Mouse (Mus musculus) thymus, postnatal 36 days (tissue): Measurements from ENCODE around the gene Srl.
A peak's percentile ranks its signal among the peaks of the same experiment; 100 is the strongest.
"Not testable (repeated sequence)": the region's sequence is repeated elsewhere in the genome, so short reads cannot be mapped to it uniquely, and the experiment has no call there.

Source experiments
- DNase-seq, 2 experiments: peaks; one replicate each; pipeline ENCODE4 v3.0.0; 2022; ENCODE audit warnings: mixed read lengths in 2 of 2

Gene Srl

DNA sequence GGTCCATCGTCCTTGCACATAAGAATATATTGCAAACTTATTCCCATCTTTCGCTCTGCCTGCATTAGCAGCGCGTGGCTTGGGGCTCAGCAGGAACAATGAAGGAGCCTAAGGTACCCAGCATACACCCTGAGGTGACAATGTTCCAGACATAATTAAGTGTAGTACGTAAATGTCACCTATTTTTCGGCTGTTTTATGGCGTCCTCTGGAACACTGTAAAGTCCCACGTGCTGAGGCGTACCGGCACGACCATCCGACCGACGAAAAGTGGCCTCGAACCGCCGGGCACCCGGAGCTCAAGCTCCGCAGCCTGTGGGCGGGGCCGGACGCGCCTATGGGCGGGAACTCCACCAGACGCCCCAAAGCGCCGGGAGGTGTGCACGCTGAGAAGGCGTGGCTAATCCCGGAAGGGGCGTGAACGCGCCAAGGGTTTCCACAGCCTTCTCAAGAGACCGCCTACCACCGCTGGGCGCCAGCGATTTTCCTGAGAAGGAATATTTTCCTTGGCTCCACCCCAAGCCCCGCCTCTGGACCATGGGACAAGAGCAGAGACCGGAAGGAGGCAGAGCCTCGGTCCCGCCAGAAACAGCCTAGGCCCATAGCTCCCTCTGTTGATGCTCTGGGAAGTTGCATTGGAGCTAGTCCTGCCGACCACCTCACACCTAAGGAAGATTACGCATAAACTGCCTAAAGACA is at the start of gene Srl:
Srl (minus strand) TSS at position 316 of the 698 bp plus-strand sequence.
- DNase-seq: peak; percentile 96

DNA sequence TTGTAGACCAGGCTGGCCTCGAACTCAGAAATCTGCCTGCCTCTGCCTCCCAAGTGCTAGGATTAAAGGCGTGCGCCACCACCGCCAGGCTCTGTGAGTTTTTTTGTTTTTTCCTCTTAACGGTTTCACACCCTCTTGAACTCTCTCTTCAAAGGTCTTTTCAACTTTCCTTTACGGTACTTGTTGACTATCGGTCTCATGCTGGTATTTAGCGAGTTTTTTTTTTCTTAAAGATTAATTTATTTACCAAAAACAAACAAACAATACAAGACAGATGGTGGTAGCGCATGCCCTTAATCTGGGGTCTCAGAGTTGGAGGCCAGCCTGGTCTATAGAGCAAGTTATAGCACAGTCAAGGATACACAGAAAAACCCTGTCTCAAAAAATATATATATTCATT is 48.6 kb upstream of the Srl start:
- DNase-seq: no peak

DNA sequence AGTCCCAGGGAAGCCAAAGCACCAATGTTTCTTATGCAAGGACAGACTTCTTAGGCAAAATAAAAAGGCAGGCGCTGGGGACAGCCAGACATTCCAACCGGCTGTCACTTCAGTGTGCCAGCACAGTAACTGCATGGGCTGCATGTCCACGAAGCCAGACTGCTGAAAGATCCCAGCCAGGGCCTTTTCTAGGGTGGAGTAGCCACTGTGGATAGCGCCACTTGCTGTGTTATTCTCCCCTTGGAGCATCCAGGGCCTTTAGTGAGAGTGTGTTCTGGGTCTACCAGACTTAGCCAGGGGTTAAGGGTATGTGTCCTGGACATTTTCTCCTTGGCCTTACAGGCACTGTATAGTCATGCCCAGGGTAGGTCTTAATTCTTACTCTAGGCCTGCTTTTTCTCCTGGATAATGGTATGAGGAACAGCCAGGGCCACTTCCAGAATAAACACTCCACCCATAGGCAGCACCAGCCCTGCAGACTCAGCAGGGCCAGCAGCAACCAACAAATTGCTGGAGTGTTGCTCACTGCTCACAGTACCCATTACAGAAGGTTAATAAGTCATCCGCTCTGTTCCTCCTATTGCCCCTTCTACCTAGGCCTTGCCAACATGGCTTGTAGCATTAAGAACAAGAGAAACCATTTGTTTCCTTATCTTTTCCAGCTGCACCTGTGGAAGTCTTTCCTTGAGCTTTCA is 46.0 kb upstream of the Srl start:
- DNase-seq: no peak

DNA sequence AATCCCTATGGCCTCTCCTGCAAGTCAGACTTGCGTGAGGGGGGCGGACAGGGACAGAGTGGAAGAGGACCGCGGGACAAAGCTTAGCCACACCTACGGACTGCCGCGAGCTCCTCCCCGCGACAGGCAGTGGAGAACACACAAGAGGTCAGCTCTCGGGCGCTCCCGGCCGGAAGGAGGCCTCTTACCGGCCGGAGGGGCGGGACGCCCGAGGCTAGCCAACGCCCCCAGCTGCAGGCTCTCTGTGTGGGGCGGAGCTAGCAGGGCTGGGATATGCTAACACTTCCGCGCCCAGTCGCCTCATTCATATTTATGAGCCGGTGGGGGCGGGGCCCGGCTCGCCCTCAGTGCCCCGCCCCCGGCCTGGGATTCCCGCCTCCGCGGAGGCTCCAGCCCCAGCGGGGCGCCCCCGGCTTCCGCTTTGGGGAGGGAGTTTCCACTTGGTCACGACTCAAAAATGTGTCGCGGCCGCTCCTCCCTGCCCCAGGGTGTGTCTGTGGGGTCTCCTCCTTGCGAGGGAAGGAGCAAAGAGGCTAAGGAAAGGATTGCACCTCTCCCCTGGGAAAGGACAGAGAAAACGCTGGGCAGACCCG is 45.0 kb upstream of the Srl start:
- DNase-seq: peak; percentile 95 to 96

DNA sequence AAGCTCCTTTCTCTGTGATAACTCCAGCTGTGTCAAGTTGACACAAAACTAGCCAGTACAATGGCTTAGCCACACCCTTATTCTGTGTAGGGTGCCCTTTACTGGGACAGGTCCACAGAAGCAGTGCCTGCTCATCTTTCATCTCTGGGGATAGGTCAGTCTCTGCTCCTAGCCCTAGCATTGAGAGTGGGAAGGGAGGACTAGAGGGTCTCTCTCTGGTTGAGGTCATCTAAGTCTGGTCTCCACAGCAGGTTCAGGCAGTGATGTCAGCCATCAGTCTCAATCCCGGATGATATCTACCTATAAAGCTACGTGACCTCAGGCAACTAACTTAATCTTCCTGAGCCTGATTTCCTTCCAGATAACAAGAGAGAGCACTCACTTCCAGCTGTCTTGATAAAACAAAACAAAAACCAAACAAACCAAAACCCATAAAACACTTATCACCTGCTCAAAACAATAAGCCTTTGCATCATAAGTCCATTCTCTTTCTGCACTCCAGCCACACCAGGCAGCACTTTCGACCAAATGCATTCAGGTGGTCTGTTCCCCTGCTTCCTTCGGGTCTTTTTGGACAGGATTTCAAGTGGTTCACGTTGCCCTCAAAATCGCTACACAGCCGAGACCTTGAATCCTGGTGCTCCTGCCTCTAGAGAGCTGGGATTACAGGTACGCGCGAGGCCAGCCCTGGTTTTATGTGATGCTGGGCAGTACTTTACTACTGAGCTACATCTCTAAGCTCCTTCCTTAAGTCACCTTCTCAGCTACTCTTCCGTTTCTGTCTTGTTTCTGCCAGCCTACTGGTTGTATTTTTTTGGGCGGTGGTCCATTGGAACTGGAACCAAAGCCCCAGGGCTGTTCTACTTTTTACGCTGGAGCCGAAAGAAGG is 44.3 kb upstream of the Srl start:
- no peak for DNase-seq

DNA sequence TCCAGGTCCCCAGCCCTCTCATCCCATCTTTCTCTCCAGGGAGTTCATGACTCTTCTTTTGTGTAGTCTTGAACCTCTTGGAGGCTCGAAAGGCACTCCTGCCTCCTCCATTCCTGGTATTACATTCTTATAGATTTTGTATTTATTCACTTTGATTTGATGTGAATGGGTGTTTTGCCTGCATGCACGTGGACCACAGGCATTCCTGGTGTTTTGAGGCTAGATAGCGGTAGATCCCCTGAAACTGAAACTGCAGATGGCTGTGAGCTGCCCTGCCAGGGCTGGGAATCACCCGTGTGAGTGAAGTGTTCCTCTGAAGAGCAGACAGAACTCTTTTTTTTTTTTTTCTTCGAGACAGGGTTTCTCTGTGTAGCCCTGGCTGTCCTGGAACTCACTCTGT is 42.8 kb upstream of the Srl start:
- DNase-seq: no peak

DNA sequence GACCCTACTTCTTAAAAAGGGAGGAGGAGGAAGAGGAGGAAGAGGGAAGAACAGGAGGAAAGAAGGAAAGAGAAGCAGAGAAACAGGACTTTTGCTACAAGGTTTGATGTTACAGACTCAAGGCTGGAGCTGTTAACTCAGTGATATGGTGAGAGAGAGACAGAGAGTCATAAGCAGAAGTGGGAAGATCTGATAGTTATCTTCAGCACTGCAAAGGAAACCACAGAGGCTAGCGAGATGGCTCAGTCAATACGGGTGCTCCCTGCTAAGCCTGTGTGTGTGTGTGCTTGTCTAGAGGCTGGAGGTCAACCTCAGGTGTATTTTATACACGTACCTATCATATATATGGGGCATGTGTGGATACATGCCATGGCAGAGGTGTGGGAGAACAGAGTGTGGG is 42.2 kb upstream of the Srl start:
- no peak for DNase-seq

DNA sequence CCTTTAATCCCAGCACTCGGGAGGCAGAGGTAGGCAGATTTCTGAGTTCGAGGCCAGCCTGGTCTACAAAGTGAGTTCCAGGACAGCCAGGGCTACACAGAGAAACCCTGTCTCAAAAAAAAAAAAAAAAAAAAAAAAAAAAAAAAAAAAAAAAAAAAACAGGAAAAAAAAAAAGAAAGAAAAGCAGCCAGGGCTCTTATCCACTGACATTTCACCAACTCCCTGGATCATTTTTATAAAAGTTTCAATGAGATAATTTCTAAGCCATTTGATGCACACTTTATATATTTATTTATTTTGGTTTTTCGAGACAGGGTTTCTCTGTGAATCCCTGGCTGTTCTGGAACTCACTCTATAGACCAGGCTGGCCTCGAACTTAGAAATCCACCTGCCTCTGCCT is 39.6 kb upstream of the Srl start:
- not testable (repeated sequence) for DNase-seq

DNA sequence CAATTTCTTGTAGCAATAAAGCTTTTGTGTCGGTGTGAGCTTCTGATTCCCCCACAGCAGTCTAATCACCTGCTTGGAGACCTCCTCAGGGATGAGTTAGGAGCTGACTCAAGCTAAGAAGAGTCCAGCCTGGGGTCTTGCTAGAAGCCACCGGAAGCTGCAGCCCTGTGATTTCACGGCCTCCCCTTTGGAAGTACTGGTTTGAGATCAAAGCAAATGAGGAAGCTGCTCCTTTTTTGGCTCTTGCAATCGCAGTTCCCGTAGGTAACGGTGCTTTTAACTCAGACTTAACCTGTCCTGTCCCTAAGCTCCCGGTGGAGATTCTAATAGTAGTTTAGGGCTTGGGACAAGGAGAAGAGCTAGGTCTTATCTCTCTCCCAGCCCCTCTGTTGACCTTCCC is 37.0 kb upstream of the Srl start:
- DNase-seq: no peak

DNA sequence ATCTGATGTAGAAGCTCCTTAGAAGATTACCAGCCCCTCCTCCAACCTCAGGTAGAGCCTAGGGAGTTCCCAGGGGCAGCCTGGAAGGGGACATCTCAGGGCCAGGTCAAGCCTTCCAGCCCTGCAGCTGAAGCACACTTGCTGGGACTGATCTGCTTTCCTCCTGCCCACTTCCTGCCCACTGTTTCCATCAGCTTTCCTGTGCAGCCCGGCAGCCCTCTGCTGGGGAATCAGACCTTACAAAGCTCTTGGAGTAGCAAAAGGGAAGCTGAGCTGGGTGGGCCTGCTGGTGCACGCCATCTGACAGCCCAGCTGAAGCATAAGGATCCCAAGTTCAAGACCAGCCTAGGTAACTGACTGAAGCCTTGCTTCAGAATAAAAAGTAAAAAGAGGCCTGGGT is 35.3 kb upstream of the Srl start:
- peak in 1 of 2 experiments; percentile 42 for DNase-seq

DNA sequence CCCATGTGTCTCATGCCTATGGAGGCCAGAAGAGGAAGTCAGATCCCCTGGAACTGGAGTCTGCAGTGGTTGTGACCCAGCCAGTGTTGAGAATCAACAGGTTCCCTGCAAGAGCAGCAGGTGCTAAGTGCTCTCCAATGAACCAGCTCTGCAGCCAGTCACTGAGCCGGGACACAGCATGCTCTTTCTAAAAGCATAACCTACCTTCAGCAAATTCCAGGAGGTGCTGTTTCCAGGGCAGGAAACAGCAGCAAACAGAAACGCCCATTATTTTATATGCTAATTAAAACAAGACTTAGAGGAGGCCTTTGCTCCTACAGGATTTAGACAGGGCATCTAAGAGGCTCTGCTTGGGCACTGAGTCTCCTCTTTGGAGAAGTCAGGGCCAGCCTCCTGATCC is 34.4 kb upstream of the Srl start:
- no peak for DNase-seq

DNA sequence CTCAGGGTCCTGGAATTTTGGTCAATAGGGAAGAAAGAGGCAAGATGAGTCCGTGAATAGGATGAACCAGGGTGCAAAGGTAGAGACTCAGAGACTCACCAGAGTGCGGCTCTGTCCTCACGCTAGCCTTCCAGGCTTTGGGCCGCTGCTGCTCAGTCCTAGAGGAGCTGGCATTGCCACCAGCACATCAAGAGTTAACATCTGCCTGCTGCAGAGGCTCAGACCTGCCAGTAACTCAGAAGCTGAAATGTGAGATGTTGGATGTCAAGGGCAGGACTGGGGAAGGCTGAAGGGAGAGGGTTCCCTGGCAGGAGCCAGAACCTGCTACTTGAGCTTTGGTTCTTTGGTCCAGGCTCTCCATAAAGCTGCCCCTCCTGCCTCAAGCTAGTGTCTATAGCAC is 29.1 kb upstream of the Srl start:
- DNase-seq: no peak

DNA sequence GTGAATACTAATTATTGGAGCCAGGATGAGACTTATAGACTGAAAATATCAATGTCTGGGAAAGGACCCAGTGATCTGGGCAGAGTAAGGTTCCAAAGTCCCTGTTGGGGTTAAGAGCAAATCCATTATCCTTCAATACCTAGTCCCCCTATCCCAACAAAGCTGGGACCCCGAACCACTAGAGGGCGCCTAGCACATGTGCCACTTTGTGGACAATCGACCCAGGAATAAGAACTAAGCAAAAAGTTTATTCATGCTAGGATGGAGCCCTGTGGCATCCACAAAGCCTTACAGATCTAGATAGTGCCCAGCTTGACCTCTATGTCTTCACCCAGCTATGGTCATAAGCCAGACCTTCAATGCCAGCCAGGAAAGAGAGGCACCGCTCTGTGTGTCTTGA is 26.3 kb upstream of the Srl start:
- DNase-seq: peak; percentile 71 to 79

DNA sequence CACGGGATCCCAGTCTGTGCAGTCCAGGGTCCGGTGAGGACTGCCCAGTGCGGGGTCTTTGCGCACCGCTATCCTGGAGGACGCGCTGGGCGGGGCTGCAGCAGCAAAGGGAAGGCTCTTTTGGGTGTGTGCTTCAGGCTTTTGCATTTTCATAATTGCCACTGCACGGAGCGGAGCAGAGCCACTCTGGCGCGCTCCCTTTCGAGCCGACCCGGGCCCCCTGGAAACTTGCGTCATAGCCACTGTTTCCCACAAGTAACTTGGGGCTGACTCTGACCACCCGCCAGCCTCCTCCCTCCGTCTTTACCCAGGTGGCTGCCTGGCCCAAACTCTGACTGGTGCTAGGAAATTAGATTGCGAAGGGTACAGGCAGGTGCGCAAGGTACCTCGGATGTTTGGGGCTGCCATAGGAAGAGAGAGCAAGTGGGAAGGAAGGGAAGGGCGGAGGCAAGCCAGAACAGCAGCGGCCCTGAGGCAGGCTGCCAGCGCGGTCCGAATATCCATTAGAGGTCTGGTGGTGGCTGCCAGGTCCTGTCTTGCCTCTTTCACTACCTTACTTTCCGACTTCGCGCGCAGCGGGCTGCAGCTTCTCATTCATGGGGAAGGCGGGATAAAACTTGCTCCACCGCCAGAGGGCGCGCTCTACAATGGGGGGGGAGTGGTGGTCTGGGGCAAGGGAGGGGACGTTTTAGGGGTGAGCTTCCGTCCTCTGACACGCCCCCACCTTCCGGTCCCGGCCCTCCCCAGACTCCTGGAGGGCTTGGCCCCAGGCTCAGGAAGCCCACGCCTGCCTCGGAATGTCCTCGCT is 18.7 kb upstream of the Srl start:
- DNase-seq: peak; percentile 74 to 78

DNA sequence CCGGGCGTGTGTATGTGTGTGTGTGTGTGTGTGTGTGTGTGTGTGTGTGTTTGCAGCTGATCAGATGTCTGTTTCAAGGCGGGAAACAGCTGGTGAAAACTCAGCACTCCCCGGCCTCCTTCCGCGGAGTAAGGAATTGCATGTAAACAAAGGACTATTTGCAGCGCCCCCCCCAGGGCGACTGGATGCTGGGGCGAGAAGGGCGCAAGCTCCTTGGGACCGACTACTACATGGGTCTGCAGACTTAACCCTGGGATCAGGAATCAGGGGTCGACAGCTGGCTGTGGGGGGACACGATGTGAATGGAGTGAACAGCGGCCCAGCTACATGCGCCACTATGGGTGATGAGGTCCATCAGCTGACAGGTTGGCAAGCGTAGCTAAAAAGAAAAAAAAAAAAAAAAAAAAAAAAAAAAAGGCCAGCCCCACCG is 18.1 kb upstream of the Srl start, which contains the start of gene Tfap4:
Tfap4 (minus strand) TSS at position 140 of the 430 bp plus-strand sequence.
- DNase-seq: peak; percentile 83 to 85

DNA sequence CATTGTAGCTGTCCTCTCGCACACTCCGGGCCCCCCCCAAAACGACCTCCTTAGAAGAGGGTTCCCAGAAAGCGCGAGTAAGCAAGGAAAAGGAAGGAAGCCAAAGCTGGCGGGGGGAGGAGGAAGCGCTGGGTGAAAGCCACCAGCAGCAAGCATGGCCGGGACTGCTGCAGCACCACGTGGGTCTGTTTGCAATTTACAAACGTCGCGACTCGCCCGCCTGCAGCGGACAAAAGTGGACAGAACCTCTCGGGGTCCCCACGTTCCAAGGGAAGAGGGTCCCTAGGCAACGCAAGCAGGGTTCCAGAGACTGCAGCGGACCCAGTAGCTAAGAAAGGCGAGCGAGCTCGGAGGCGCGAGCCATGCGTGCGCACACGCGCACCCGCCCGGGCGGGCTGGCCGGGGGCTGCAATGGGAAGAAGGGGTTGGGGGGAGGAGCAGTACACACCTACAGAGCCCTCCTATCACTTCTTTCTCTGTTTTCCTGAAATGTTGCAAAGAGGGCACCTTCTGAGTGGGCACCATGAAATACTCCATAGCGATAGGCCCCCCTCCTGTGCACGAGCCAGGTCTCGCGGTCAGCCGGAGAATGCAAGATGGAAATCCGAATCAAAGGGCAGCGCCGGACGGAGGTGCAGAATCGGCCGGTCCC is 17.5 kb upstream of the Srl start:
- DNase-seq: peak; percentile 63 to 72

DNA sequence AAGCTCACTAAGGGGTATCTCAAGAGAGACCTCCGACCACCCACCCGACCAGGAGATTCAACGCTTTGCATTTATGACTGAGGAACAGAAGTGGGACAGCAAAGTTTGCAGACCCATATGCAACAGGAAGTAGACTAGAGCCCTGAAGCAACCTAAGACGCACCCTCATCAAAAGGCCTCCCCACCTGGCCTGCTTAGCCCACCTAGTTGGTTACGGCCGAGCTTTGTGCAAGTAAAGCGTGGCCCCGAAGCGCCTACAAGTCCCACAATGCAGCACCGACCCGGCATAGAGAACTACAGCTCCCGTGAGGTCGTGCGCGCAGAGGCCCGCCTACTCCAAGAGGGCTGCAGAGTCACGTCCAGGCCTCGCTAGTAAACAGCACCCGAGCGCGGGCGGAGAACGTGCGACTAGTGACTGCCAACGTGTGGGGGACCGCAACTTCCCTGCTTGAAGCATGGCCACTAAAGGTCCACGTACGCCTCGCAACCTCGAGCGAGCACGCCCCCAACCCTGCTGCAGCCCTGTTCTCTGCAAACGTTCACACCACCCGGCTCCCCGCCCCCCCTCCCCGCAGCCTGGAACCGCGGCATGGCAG is 16.9 kb upstream of the Srl start:
- DNase-seq: peak; percentile 88 to 91

DNA sequence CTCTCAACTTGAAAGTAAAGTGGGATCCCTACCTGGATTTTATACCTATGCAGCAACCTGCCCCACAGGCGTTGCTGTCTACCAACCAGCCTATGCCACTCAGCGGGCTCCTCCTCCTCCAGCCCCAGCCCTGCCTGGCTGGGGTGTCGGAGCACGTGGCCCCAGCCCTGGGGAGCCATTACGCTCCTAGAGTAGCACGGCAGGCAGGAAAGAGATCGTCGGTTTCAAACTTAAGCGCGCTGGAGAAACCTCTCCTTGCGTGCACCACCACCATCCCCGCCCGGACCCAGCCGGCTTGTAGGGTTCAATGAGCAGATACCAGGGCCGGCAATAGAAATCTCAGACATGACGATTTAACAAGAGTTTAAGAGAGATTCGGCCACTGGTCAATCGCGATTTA is 16.3 kb upstream of the Srl start:
- DNase-seq: peak; percentile 60 to 79

DNA sequence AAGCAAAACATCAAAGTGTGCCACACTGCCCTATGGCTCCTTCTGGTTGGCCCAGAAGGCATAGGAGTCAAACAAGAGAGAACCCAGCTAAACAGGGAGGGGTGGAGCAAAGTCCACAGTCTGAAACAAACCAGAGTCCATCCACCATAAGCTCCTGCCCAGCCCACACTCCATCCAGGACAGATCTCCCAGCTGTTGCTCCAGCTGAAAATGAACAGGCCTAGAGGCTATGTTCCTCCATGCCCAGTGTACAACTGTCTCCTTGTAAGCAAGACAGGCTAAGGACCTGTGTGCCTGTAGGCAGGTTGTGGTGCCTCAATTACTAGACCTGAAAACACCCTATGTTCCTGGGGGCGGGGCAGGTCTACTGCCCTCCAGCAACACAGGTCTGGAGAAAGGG is 15.5 kb upstream of the Srl start:
- no peak for DNase-seq

DNA sequence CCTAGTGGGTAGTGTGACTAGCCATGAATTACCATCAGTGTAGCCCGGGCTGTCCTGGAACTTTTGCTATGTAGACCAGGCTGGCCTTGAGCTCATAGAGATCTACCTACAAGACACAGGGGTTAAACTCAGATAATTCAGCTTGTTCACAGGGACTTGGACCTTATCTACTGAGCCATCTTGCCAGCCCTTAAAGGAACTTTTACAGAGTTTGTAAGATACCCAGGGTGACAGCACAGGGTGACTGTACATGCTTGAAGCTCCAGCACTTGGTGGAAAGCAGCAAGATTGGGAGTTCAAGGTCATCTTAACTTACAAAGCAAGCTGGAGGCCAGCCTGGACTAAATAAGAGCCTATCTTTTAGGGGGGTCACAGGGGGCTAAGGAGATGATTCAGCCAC is 13.9 kb upstream of the Srl start:
- DNase-seq: no peak
